Mouse (Mus musculus) hematopoietic stem cell, adult 5-6 weeks (primary cell): ENCODE measurements around the gene Gpr34. TPM values are rescaled to one million over a fixed set of nuclear protein-coding genes. Genes with fewer than 3 reads are reported as not detected.

ENCODE experiments used
- ATAC-seq, 2 experiments: fragments of 125-278 bp in 1 of 2; replicated peaks in 1 of 2; 2 replicates each; pipeline ENCODE4 v1.8.0; 2016 to 2017; ENCODE audit warnings: inconsistent platforms in 2 of 2, mild to moderate bottlenecking in 2 of 2, moderate number of reproducible peaks in 2 of 2, low read depth in 1 of 2, moderate TSS enrichment in 1 of 2; ENCODE audit not compliant: low FRiP score in 2 of 2, poor library complexity in 2 of 2, severe bottlenecking in 2 of 2, insufficient read depth in 1 of 2, low TSS enrichment in 1 of 2
- total RNA-seq: library from RNA; stranded (forward); fragments of 172-1452, 232-1000 nt; gene quantifications from 2 replicates; pipeline ENCODE4 v1.2.3, GENCODE M21; 2017

The Gpr34 gene
- total RNA-seq, 1 experiment from 2014 or later: 3.3 TPM

DNA sequence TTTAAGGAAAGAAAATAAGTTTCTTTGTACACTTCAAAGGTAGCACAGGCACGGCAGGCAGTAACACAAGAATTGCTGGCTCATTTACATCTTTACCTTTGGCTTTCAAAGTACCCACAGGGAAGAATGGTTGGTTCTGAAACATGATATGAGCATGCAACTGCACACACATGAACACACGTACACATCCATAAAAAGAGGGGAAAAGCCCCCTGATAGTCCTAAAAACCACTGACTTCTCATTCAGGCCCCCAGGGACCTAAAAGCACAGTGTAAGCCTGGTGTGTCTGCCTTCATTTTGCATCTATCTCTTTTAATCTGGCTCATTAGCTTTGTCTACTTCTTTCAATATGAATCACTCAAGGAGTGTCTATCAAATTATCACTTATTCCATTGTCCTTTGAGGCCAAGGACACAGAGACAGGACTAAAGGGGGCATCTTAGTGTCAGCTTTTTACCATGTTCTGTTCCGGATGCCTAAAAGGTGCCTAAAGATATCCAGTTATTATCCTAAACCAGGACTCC lies 26.8 kb downstream of the Gpr34 start:
- no peak for ATAC-seq

DNA sequence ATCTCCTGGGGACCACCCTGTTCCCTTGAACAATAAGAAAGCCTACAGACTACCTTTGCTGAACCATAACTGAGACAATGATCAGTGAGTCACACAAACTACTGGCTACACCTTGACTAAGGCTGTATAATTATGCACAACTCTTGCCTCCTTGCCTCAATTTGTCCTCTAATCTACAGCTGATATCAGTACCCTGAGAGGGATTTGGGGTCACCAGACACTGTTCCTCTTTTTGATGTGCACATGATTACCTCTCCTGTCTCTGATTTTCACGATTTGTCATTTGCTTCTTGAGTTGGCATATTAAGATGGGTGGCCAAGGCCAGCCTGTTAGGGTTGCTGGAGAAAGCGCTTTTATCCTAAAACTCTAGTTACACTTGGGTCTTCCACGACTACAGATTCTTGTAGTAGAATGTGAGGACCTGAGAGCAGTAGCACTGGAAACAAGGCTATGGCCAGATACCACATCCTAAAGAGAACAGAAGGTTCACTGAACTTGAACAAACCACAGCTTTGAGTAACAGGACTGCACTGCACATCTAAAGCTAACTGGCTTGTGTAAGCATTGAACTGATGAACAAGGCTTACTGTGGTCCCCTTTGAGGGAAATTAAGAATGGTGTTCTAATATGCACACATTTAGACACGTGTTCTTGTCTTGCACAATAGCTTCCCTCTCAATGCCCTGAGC lies 27.5 kb downstream of the Gpr34 start:
- 0 out of 4 replicates have a peak, but pooled peaks of 1 of the 2 experiments have one; percentile 27 for ATAC-seq

DNA sequence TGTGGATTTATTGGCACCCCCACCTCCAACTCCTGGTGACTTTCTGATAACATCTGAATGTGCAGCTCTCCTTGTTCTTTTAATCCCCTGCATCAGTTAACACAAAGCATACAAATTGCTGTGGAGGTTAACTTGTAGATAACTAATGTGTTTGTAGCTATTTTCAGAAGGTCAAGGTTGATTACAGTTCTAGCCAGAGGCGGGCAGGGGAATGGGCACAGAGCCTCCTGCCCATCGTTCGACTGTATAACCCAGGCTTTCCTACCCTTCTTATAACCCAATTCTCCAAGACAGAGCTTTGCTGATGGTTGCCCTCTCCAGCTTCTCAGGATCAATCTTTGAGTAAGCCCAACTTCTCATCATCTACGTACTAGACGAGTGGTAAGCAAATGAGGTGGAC lies 29.2 kb downstream of the Gpr34 start, which contains the start of gene Gpr82:
Gene Gpr82 (plus strand): TSS at position 301 of the 400 bp plus-strand sequence.
- no peak for ATAC-seq

DNA sequence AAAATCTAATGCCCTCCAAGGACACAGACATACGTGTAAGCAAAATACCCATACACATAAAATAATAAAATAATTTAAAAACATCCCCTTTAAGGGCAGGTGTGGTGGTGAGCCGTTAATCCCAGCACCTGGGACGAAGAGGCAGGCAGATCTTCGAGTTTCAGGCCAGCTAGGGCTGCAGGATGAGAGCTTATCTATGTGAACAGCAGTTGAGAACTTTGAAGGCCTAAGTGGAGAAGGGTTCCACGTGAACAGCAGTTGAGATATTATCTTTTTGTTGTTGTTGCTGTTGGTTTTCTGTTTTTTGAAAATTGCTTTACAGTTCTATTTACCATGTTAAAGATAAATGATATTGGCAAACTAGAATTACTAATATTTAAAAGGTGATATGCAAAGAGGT lies 37.0 kb downstream of the Gpr34 start:
- no peak for ATAC-seq

DNA sequence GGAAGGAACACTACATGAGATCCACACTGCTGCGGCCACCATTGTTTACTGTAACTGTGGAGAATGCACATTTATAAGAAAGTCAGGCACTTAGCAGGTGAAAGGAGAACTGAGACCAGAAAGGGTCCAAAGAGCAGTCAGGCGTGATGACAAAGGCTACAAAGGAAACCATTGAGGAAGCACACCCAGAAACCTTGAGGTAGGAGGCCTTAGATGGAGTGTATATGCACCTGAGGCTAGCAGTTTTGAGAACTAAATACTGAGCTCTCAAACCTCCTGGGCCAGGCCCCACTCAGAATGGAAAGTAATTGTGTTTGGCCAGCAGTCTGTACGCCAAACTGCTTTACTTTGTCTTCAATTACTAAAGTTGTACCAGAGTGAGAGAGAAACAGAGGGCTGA lies 38.5 kb downstream of the Gpr34 start:
- ATAC-seq: no peak

DNA sequence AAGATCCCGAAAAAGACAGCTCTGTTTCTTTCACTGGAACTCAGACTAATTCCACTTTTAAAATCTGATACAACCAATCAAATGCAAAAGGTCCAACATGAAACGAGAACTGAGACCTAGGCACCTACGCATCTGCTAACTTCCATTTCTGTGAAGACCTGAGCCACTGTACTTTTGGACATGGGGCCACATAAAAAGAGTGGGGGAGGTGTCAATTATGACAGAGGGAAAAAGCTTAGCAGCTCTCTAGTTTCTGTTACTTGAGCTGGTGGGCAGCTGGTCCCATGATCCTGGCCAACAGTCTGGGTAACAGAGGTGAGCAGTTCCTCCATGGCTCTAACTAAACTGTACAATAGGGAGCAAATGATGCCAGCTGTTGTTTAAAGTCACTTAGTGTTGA lies 41.1 kb downstream of the Gpr34 start:
- no peak for ATAC-seq

DNA sequence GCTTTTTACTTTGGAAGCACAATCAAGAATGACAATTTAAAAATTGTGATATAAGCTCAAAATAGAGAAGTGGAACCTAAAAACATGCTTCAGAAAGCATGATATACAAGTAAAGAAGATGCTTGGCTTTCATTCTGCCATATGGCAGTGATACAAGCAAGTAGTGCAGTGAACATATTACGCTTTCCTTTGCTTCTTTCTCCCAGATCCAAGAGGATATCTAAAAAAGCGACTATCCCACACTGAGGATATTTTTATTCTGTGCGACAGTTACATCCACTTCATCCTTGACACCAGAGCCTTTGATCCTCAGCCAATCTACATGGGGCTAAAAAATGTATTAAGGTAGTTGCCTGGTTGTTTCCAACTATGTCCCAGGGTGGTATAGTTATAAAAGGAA lies 49.9 kb downstream of the Gpr34 start:
- ATAC-seq: no peak

DNA sequence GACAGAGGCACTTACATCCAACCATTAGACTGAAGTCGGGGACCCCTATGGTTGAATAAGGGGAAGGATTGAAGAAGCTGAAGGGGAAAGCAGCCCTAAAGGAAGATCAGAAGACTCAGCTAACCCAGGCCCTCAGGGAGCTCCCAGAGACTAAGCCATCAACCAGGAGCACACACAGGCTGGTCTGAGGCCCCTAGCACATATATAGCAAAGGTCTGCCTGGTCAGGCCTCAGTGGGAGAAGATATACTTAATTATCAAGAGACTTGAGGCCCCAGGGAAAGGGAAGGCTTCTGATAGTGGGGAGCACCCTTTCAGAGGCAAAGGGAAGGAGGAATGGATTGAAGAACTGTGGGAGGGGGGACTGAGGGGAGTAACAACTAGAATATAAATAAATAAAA lies 54.7 kb downstream of the Gpr34 start:
- ATAC-seq: no peak

DNA sequence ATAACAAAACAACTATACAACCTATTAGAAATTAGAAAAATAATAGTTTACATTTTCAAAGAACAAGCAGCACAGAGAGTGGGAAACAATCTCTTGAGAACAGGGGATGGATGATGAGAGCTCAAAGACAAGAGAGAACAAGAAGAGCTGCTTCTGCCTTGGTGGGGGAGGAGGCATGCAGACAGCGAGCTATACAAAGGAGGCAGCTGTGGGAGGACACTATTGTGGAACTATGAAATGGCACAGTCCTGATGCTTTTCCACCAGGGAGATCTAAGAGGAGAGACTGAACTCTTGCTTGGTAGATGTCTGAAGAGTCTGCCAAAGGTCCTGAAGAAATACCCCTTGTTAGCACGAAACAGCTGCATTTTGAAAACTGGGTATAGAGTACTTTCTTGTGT lies 56.5 kb downstream of the Gpr34 start:
- ATAC-seq: no peak

Other genes with a start within 250 kb of the Gpr34 start
- gene Nyx, start 166.0 kb upstream of the Gpr34 start, total RNA-seq: 0.05 TPM in 1 of 2 replicates, not detected in the other
- not detected in 2 replicates for gene Gpr82, start 29.3 kb downstream of the Gpr34 start, total RNA-seq
- gene Cask, start 219.3 kb downstream of the Gpr34 start, total RNA-seq: 6.8 and 14.1 TPM in 2 replicates